Mouse (Mus musculus) kidney, postnatal 25 days (tissue): ENCODE results near the gene Adamts12.

Source experiments
- DNase-seq, 2 experiments: peaks; one replicate each; pipeline ENCODE4 v3.0.0; 2021; ENCODE audit warnings: mixed read lengths in 2 of 2

Gene Adamts12

GRCm38 (mm10) chr15:11082961-11083569 is 18.5 kb downstream of the Adamts12 start:
- DNase-seq = no peak

GRCm38 (mm10) chr15:11083678-11084077 is 19.1 kb downstream of the Adamts12 start:
- DNase-seq = no peak

- no peak for DNase-seq
Measured at GRCm38 (mm10) chr15:11084241-11084992, 19.8 kb downstream of the Adamts12 start.

GRCm38 (mm10) chr15:11084993-11085365 is 20.4 kb downstream of the Adamts12 start:
- no peak for DNase-seq

GRCm38 (mm10) chr15:11089494-11089893 is 24.9 kb downstream of the Adamts12 start:
- DNase-seq = no peak

- DNase-seq = no peak
Measured at GRCm38 (mm10) chr15:11095566-11095965, 31.0 kb downstream of the Adamts12 start.

- no peak for DNase-seq
Measured at GRCm38 (mm10) chr15:11097967-11098702, 33.5 kb downstream of the Adamts12 start.

- DNase-seq = no peak
Measured at GRCm38 (mm10) chr15:11098940-11099339, 34.4 kb downstream of the Adamts12 start.

- DNase-seq = no peak
Measured at GRCm38 (mm10) chr15:11100917-11101316, 36.3 kb downstream of the Adamts12 start.

GRCm38 (mm10) chr15:11105101-11105500 is 40.5 kb downstream of the Adamts12 start:
- DNase-seq = no peak

GRCm38 (mm10) chr15:11107376-11107775 is 42.8 kb downstream of the Adamts12 start:
- DNase-seq = no peak

- peak; percentile 7 to 50 for DNase-seq
Measured at GRCm38 (mm10) chr15:11114631-11115197, 50.1 kb downstream of the Adamts12 start.

- peak; percentile 41 to 47 for DNase-seq
Measured at GRCm38 (mm10) chr15:11116303-11116702, 51.7 kb downstream of the Adamts12 start.

- DNase-seq = no peak
Measured at GRCm38 (mm10) chr15:11116853-11117252, 52.3 kb downstream of the Adamts12 start.

- no peak for DNase-seq
Measured at GRCm38 (mm10) chr15:11118371-11118770, 53.8 kb downstream of the Adamts12 start.

GRCm38 (mm10) chr15:11121721-11122120 is 57.1 kb downstream of the Adamts12 start:
- DNase-seq = no peak

- DNase-seq = no peak
Measured at GRCm38 (mm10) chr15:11125361-11125760, 60.8 kb downstream of the Adamts12 start.

- no peak for DNase-seq
Measured at GRCm38 (mm10) chr15:11128457-11128856, 63.9 kb downstream of the Adamts12 start.

GRCm38 (mm10) chr15:11132586-11133558 is 68.3 kb downstream of the Adamts12 start:
- no peak for DNase-seq

- DNase-seq = no peak
Measured at GRCm38 (mm10) chr15:11145581-11145980, 81.0 kb downstream of the Adamts12 start.

- DNase-seq = no peak
Measured at GRCm38 (mm10) chr15:11159386-11159785, 94.8 kb downstream of the Adamts12 start.

- no peak for DNase-seq
Measured at GRCm38 (mm10) chr15:11160759-11161158, 96.2 kb downstream of the Adamts12 start.
